Mouse (Mus musculus) megakaryocyte, adult 5-6 weeks (primary cell): ENCODE measurements around the gene Ube2t. TPM values are rescaled to one million over a fixed set of nuclear protein-coding genes. Genes with fewer than 3 reads are reported as not detected.

Experiments
- ATAC-seq: 2 replicates; pipeline ENCODE4 v1.8.0; 2016; ENCODE audit warnings: mild to moderate bottlenecking, inconsistent platforms; ENCODE audit not compliant: poor library complexity, severe bottlenecking
- total RNA-seq, 2 experiments: library from RNA; stranded (forward) in 1 of 2; stranded (reverse) in 1 of 2; fragments of 153-499, 151-499 nt in 1 of 2; fragments of 221-1000, 200-1000 nt in 1 of 2; gene quantifications; 2 replicates each; pipeline versions ENCODE4 v1.2.3 to v1.2.4; 2015 to 2017

The Ube2t gene
- total RNA-seq, 2 experiments from 2014 or later: 16.3 to 58.0 TPM

- ATAC-seq: no peak
Observed at GRCm38 (mm10) chr1:134994739-134995138, 32.4 kb downstream of the Ube2t start.

- ATAC-seq: no peak
Observed at GRCm38 (mm10) chr1:134995437-134995836, 33.1 kb downstream of the Ube2t start.

- ATAC-seq: peak; percentile 40; the same call in 1 of the 2 replicates
Observed at GRCm38 (mm10) chr1:134995954-134996353, 33.6 kb downstream of the Ube2t start.

- no peak for ATAC-seq
Observed at GRCm38 (mm10) chr1:134996471-134996870, 34.1 kb downstream of the Ube2t start.

- ATAC-seq: no peak
Observed at GRCm38 (mm10) chr1:134997568-134997967, 35.2 kb downstream of the Ube2t start.

- no peak for ATAC-seq
Observed at GRCm38 (mm10) chr1:134998231-134998630, 35.9 kb downstream of the Ube2t start.

GRCm38 (mm10) chr1:135000527-135000926 is 38.2 kb downstream of the Ube2t start:
- ATAC-seq: peak; percentile 84

GRCm38 (mm10) chr1:135003346-135003745 is 41.0 kb downstream of the Ube2t start:
- ATAC-seq: no peak

GRCm38 (mm10) chr1:135005696-135006095 is 43.3 kb downstream of the Ube2t start:
- ATAC-seq: no peak

GRCm38 (mm10) chr1:135009833-135010232 is 47.5 kb downstream of the Ube2t start:
- no peak for ATAC-seq

- no peak for ATAC-seq
Observed at GRCm38 (mm10) chr1:135011912-135012311, 49.5 kb downstream of the Ube2t start.

- ATAC-seq: no peak
Observed at GRCm38 (mm10) chr1:135012472-135012871, 50.1 kb downstream of the Ube2t start.

- no peak for ATAC-seq
Observed at GRCm38 (mm10) chr1:135014921-135015445, 52.6 kb downstream of the Ube2t start.

GRCm38 (mm10) chr1:135016907-135017655 is 54.7 kb downstream of the Ube2t start:
- no peak for ATAC-seq

- ATAC-seq: no peak
Observed at GRCm38 (mm10) chr1:135017656-135018015, 55.3 kb downstream of the Ube2t start.

GRCm38 (mm10) chr1:135019087-135019774 is 56.9 kb downstream of the Ube2t start:
- ATAC-seq: no peak

GRCm38 (mm10) chr1:135019775-135020167 is 57.4 kb downstream of the Ube2t start:
- no peak for ATAC-seq

GRCm38 (mm10) chr1:135020281-135020940 is 58.0 kb downstream of the Ube2t start:
- no peak for ATAC-seq

- ATAC-seq: no peak
Observed at GRCm38 (mm10) chr1:135020970-135021369, 58.6 kb downstream of the Ube2t start.

GRCm38 (mm10) chr1:135021936-135022335 is 59.6 kb downstream of the Ube2t start:
- no peak for ATAC-seq

GRCm38 (mm10) chr1:135023583-135023982 is 61.2 kb downstream of the Ube2t start:
- no peak for ATAC-seq
